Mouse (Mus musculus) adrenal gland, postnatal 14 days (tissue): ENCODE data around the gene Gm9732. TPM values are rescaled to one million over a fixed set of nuclear protein-coding genes. Genes with fewer than 3 reads are reported as not detected.

Experiments used
- total RNA-seq: library from RNA; stranded (reverse); gene quantifications from 2 replicates; pipeline ENCODE4 v1.2.3, GENCODE M21; 2021

Gm9732 gene
- total RNA-seq, 1 experiment from 2014 or later, result not detected

Other genes with a start within 250 kb of the Gm9732 start
- not detected in 2 replicates for gene Gm8094, start 198.4 kb upstream of the Gm9732 start, total RNA-seq
- not detected in 2 replicates for gene Gm8104, start 174.4 kb upstream of the Gm9732 start, total RNA-seq
- gene Gm7233, start 95.2 kb upstream of the Gm9732 start, total RNA-seq, result not detected in 2 replicates
- not detected in 2 replicates for gene Gm8122, start 39.7 kb upstream of the Gm9732 start, total RNA-seq
- not detected in 2 replicates for gene Gm8126, start 16.4 kb upstream of the Gm9732 start, total RNA-seq
- gene Gm8127, start 18.8 kb downstream of the Gm9732 start, total RNA-seq, result not detected in 2 replicates
- gene 1700001F09Rik, start 72.8 kb downstream of the Gm9732 start, total RNA-seq, result not detected in 2 replicates
- not detected in 2 replicates for gene Gm8138, start 141.3 kb downstream of the Gm9732 start, total RNA-seq